Mouse (Mus musculus): ENCODE data around the gene Gm9803. TPM values are rescaled to one million over a fixed set of nuclear protein-coding genes. Genes with fewer than 3 reads are reported as not detected.

The Gm9803 gene
- polyA plus RNA-seq (2017; shearing (Covaris generic)) = 52.0 TPM

DNA sequence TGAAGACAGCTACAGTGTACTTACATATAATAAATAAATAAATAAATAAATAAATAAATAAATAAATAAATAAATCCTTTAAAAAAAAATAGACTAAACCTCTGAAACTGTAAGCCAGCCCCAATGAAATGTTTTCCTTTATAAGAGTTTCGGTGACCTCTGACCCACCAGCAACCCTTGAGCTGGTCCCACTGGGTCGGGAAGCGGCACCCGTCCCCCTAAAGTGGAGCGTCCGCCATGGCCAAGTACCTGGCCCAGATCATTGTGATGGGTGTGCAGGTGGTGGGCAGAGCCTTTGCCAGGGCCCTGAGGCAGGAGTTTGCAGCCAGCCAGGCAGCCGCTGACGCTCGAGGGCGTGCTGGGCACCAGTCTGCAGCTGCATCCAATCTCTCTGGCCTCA lies at the start of gene Gm9803:
Gene Gm9803 (plus strand): TSS at position 154 of the 400 bp plus-strand sequence.

DNA sequence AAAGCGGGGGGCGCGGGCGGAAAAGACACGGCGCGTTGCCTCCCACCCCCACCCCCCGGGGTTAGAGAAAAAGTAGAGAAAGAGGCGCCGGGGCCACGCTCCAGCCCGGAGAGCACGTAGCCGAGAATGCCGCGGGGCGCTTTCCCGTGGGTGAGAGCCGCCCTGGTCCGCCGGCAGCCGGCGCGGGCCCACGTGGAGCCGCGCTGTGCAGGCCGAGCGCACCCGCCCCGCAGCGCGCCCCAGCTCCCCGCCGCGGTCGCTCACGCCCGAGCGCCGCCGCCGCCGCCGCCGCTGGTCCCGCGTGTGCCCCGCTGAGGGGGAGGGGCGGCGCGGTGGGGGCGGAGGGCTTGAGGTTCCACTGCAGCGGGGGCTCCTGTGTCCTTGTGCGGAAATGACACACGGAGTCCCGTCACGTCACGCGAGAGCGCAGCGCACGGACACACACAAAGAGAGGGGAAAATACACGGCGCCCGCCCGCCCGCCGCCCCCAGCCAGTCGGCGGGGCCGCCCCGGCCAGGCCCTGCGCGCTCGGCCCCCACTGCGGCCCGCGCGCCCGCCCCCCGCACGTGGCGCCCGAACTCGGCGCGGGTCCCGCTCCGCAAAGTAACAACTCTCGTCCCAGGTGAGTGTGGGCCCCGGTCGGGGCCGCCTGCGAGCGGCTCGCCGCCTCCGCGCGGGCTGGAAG lies 45.0 kb upstream of the Gm9803 start, which contains the start of gene Bend3:
Gene Bend3 (plus strand): TSS at position 81 of the 685 bp plus-strand sequence.

DNA sequence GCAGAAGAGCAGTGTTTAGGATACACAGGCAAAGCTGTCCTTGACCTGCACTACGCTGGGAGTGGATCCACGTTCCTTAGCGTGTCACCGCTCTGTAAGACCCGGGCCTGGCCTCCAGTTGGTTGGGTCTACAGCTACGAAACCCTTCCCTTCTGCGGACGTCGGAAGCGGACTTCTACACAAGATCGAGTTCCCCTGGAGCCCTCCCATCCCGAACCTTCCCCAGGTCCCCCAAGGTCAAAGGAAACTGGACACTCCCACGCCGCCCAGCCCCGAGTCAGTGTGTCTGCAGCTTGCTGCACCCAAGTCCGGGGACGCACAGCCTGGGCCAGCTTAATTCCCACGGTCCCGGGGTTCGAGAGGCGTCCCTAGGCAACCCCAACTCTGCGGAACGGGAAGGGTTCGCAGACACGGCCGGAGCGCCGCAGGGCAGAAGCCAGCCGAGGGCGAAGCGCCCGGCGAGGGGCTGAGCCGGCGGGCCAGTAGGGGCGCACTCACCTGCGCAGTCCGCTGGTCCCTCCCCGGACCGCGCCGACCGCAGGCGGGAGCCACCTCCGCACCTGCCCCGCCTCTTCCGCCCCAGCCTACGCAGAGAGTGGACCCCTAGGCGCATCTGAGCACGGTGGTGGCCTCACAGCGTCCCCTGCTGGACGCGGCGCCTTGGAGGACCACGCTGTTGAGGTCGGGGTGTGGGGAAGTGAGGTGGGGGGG lies 16.7 kb downstream of the Gm9803 start, which contains the start of gene 1700021F05Rik:
Gene 1700021F05Rik (minus strand): TSS at position 553 of the 711 bp plus-strand sequence.

Other genes starting within 250 kb of the Gm9803 start
- gene Bend3, start 45.3 kb upstream of the Gm9803 start, polyA plus RNA-seq (2017; shearing (Covaris generic)) = 3.2 TPM
- gene 1700021F05Rik, start 16.9 kb downstream of the Gm9803 start, polyA plus RNA-seq (2017; shearing (Covaris generic)) = 27.6 TPM
- 1.8 TPM for gene Cd24a, start 54.2 kb downstream of the Gm9803 start, polyA plus RNA-seq (2017; shearing (Covaris generic))